Mouse (Mus musculus): ENCODE measurements around the gene Fam122a. TPM values are rescaled to one million over a fixed set of nuclear protein-coding genes. Genes with fewer than 3 reads are reported as not detected.

Gene Fam122a
- total and polyA plus RNA-seq, 3 experiments: 5.0 to 68.7 (median 14.2) TPM

DNA sequence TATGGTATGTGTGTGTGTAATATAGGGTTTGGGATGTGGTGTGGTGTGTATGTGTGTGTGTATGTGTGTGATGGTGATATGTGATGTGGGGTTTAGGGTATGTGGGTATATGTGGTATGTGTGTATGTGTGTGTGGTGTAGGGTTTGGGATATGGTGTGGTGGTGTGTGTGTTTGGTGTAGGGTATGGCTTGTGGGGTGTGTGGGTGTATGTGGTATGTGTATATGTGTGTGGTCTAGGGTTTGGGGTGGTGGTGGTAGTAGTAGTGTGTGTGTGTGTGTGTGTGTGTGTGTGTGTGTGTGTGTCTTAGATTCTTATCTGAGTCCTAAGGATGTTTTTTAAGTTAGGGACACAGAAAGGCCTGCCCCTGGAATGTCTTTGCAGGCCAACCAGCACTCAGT is 41.2 kb upstream of the Fam122a start:
- ATAC-seq (ENCODE audit: extremely low read depth, insufficient number of reproducible peaks, low FRiP score, poor library complexity, severe bottlenecking) (no peak), DNase-seq (ENCODE audit: low spot score) (no peak)
- Histone ChIP-seq H3K9me3 (replicated peaks) (no peaks in the 10 kb centered on the region), H3K4me3 (ENCODE audit: low read depth, low read length) (no peak overlapping the region), H3K4me1 (ENCODE audit: insufficient read depth, low read depth, low read length) (peaks cover 91% of the 10 kb centered on the region), H3K27me3 (ENCODE audit: insufficient read depth, low read length) (no peaks in the 10 kb centered on the region), H3K36me3 (replicated peaks) (peaks cover 36% of the 10 kb centered on the region)
- TF ChIP-seq CTCF (IDR thresholded peaks at IDR 0.05; ENCODE audit: low read depth, low read length) (no peak), GATA2 (IDR thresholded peaks at IDR 0.05; ENCODE audit: borderline replicate concordance, low read depth, low read length) (no peak)

GRCm38 (mm10) chr19:24517057-24517456 is 39.9 kb upstream of the Fam122a start:
- ATAC-seq (ENCODE audit: extremely low read depth, insufficient number of reproducible peaks, low FRiP score, poor library complexity, severe bottlenecking) (no peak), DNase-seq (ENCODE audit: low spot score) (no peak)
- Histone ChIP-seq H3K4me1 (ENCODE audit: insufficient read depth, low read depth, low read length) (peaks cover 95% of the 10 kb centered on the region), H3K36me3 (replicated peaks) (peaks cover 34% of the 10 kb centered on the region), H3K27me3 (ENCODE audit: insufficient read depth, low read length) (no peaks in the 10 kb centered on the region), H3K9me3 (replicated peaks) (no peaks in the 10 kb centered on the region), H3K4me3 (ENCODE audit: low read depth, low read length) (no peak overlapping the region; the same call in 1 of the 2 replicates)
- no peak for TF ChIP-seq GATA2 (IDR thresholded peaks at IDR 0.05; ENCODE audit: borderline replicate concordance, low read depth, low read length)
- TF ChIP-seq GATA1 (IDR thresholded peaks at IDR 0.05; ENCODE audit: borderline replicate concordance, low read length): no peak
- no peak for TF ChIP-seq TAL1 (conservative IDR thresholded peaks at IDR 0.05; ENCODE audit: low read depth, low read length)
- no peak for TF ChIP-seq POLR2AphosphoS5 (IDR thresholded peaks at IDR 0.05; ENCODE audit: insufficient replicate concordance, low read depth, low read length)
- no peak for TF ChIP-seq CTCF (IDR thresholded peaks at IDR 0.05; ENCODE audit: low read depth, low read length)

- no peak overlapping the region for H3K4me3 ChIP-seq (ENCODE audit: low read depth, low read length)
- no peaks in the 10 kb centered on the region for H3K27me3 ChIP-seq (ENCODE audit: insufficient read depth, low read length)
- no peak for ATAC-seq (ENCODE audit: extremely low read depth, insufficient number of reproducible peaks, low FRiP score, poor library complexity, severe bottlenecking)
- TF ChIP-seq GATA1 (IDR thresholded peaks at IDR 0.05; ENCODE audit: borderline replicate concordance, low read length): no peak
- TF ChIP-seq CTCF (IDR thresholded peaks at IDR 0.05; ENCODE audit: low read depth, low read length): no peak
- TF ChIP-seq POLR2AphosphoS5 (IDR thresholded peaks at IDR 0.05; ENCODE audit: insufficient replicate concordance, low read depth, low read length): no peak
- TF ChIP-seq GATA2 (IDR thresholded peaks at IDR 0.05; ENCODE audit: borderline replicate concordance, low read depth, low read length): no peak
- no peak for TF ChIP-seq TAL1 (conservative IDR thresholded peaks at IDR 0.05; ENCODE audit: low read depth, low read length)
- DNase-seq (ENCODE audit: low spot score): no peak
- H3K36me3 ChIP-seq (replicated peaks): peaks cover 37% of the 10 kb centered on the region
- peaks cover 95% of the 10 kb centered on the region for H3K4me1 ChIP-seq (ENCODE audit: insufficient read depth, low read depth, low read length)
- H3K9me3 ChIP-seq (replicated peaks): no peaks in the 10 kb centered on the region
These were observed 38.8 kb upstream of the Fam122a start for GRCm38 (mm10) chr19:24515941-24516340.

GRCm38 (mm10) chr19:24514661-24515642 is 37.8 kb upstream of the Fam122a start:
- H3K27me3 ChIP-seq (ENCODE audit: insufficient read depth, low read length): no peaks in the 10 kb centered on the region
- DNase-seq (ENCODE audit: low spot score): no peak
- no peak for TF ChIP-seq GATA2 (IDR thresholded peaks at IDR 0.05; ENCODE audit: borderline replicate concordance, low read depth, low read length)
- no peak for TF ChIP-seq TAL1 (conservative IDR thresholded peaks at IDR 0.05; ENCODE audit: low read depth, low read length)
- no peak for TF ChIP-seq CTCF (IDR thresholded peaks at IDR 0.05; ENCODE audit: low read depth, low read length)
- TF ChIP-seq POLR2AphosphoS5 (IDR thresholded peaks at IDR 0.05; ENCODE audit: insufficient replicate concordance, low read depth, low read length): no peak
- H3K4me1 ChIP-seq (ENCODE audit: insufficient read depth, low read depth, low read length): peaks cover 92% of the 10 kb centered on the region
- H3K4me3 ChIP-seq (ENCODE audit: low read depth, low read length): peak overlapping the region; percentile 7; the same call in 1 of the 2 replicates
- ATAC-seq (ENCODE audit: extremely low read depth, insufficient number of reproducible peaks, low FRiP score, poor library complexity, severe bottlenecking): no peak
- peaks cover 40% of the 10 kb centered on the region for H3K36me3 ChIP-seq (replicated peaks)
- H3K9me3 ChIP-seq (replicated peaks): no peaks in the 10 kb centered on the region

DNA sequence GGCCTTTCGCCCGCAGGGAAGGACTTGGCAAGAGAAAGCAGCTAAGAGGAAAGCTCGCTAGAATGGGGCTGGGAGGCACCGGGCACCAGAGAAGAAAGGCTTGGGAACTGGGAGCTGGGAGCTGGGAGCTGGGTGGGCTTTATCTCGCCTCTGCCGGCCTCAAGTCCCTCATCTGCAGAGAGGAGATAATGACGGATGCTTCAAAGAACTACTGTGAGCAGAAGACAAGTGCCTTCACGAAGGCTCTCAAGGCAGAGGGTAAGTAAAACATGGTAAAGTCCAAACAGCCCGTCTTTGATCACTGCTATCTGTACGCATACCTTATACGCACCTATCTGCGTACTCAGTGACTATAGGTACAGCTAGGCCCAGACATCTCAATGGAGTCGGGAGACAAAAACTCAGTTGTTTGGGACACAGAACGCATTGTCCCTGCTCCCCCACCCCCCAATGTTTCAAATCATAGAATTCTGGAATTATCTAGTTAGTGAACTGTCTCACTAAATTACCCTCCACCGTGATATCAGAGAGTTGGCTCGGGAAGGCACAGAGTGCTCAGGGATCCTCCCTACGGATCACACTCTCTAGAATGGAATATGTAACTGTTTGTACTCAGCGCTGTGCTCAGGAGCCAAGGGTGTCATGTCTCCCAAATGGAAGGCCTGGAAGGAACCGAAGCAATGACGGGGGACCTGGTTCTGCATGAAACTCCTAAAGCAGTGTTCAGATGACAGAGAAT is 36.1 kb upstream of the Fam122a start:
- ATAC-seq (ENCODE audit: extremely low read depth, insufficient number of reproducible peaks, low FRiP score, poor library complexity, severe bottlenecking) (peak; percentile 66), DNase-seq (ENCODE audit: low spot score) (peak; percentile 45)
- peaks cover 48% of the 10 kb centered on the region for H3K36me3 ChIP-seq (replicated peaks)
- H3K4me3 ChIP-seq (ENCODE audit: low read depth, low read length): peak overlapping the region; percentile 61; the same call in 1 of the 2 replicates
- no peak for TF ChIP-seq POLR2AphosphoS5 (IDR thresholded peaks at IDR 0.05; ENCODE audit: insufficient replicate concordance, low read depth, low read length)
- no peak for TF ChIP-seq CTCF (IDR thresholded peaks at IDR 0.05; ENCODE audit: low read depth, low read length)
- no peak for TF ChIP-seq GATA1 (IDR thresholded peaks at IDR 0.05; ENCODE audit: borderline replicate concordance, low read length)
- TF ChIP-seq TAL1 (conservative IDR thresholded peaks at IDR 0.05; ENCODE audit: low read depth, low read length): peak; percentile 90
- H3K9me3 ChIP-seq (replicated peaks): no peaks in the 10 kb centered on the region
- no peaks in the 10 kb centered on the region for H3K27me3 ChIP-seq (ENCODE audit: insufficient read depth, low read length)
- peaks cover 90% of the 10 kb centered on the region for H3K4me1 ChIP-seq (ENCODE audit: insufficient read depth, low read depth, low read length)

GRCm38 (mm10) chr19:24511939-24512338 is 34.8 kb upstream of the Fam122a start:
- Histone ChIP-seq H3K9me3 (replicated peaks) (no peaks in the 10 kb centered on the region), H3K27me3 (ENCODE audit: insufficient read depth, low read length) (no peaks in the 10 kb centered on the region), H3K4me3 (ENCODE audit: low read depth, low read length) (no peak overlapping the region), H3K4me1 (ENCODE audit: insufficient read depth, low read depth, low read length) (peaks cover 85% of the 10 kb centered on the region), H3K36me3 (replicated peaks) (peaks cover 52% of the 10 kb centered on the region)
- no peak for TF ChIP-seq CTCF (IDR thresholded peaks at IDR 0.05; ENCODE audit: low read depth, low read length)
- no peak for TF ChIP-seq POLR2AphosphoS5 (IDR thresholded peaks at IDR 0.05; ENCODE audit: insufficient replicate concordance, low read depth, low read length)
- TF ChIP-seq GATA1 (IDR thresholded peaks at IDR 0.05; ENCODE audit: borderline replicate concordance, low read length): no peak
- TF ChIP-seq TAL1 (conservative IDR thresholded peaks at IDR 0.05; ENCODE audit: low read depth, low read length): no peak
- no peak for TF ChIP-seq GATA2 (IDR thresholded peaks at IDR 0.05; ENCODE audit: borderline replicate concordance, low read depth, low read length)
- ATAC-seq (ENCODE audit: extremely low read depth, insufficient number of reproducible peaks, low FRiP score, poor library complexity, severe bottlenecking) (no peak), DNase-seq (ENCODE audit: low spot score) (no peak)
